Mouse (Mus musculus) lung, postnatal 14 days (tissue): ENCODE data around the gene Olfr239.
"Not testable (repeated sequence)": the region's sequence is repeated elsewhere in the genome, so short reads cannot be mapped to it uniquely, and the experiment has no call there.

Source experiments
- DNase-seq: peaks from one replicate; pipeline ENCODE4 v3.0.0; 2021

Olfr239 gene

DNA sequence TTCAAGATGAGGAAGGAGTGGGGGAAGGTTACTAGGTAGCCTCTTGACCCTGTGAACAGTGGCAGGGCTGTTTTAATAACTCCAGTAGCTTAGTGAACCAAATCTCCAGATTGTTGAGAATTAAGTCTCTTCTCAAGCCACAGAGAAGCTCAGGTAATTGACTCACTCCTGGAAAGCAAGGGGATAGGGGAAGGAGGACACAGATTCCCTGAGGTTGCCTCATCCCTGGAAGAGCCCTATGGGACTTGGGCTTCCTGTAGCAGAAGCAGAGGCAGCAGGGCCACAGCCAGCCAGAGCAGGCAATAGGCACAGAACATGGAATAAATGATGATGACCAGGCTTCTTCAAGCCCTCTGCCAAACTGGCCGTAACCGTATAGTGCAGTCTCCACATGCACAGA is at the start of gene Olfr239:
Olfr239 (plus strand) TSS at position 301 of the 400 bp plus-strand sequence.
- DNase-seq, result not testable (repeated sequence)

DNA sequence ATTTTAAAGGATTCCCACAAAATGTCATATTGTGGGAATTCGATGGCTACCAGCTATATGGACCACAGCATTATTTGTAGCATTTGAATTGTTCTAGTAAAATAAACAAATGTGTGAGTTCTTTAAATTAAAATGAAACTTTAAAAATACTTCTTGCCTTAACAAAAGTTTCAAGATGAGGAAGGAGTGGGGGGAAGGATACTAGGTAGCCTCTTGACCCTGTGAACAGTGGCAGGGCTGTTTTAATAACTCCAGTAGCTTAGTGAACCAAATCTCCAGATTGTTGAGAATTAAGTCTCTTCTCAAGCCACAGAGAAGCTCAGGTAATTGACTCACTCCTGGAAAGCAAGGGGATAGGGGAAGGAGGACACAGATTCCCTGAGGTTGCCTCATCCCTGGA is 23.0 kb upstream of the Olfr239 start, which contains the start of gene Olfr55:
Olfr55 (plus strand) TSS at position 301 of the 400 bp plus-strand sequence.
- DNase-seq, result not testable (repeated sequence)

DNA sequence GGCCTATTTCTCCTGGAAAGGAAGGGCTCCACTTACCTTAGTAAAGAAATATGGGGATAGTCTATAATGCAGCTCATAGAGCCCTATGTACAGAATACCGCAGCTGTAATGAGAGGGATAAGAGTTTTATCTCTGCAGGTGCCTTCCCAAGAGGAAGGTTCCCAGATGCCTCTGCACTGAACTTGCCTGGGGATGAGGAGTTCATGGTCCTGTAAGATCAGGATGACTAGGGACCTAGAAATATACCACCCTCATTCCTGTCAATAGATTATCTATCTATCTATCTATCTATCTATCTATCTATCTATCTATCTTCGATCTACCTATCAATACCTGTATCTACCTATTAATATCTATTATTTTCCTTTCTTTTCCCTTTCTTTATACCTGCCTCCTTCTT is 30.5 kb downstream of the Olfr239 start, which contains the start of gene Olfr1564:
Olfr1564 (minus strand) TSS at position 101 of the 400 bp plus-strand sequence.
- no peak for DNase-seq

DNA sequence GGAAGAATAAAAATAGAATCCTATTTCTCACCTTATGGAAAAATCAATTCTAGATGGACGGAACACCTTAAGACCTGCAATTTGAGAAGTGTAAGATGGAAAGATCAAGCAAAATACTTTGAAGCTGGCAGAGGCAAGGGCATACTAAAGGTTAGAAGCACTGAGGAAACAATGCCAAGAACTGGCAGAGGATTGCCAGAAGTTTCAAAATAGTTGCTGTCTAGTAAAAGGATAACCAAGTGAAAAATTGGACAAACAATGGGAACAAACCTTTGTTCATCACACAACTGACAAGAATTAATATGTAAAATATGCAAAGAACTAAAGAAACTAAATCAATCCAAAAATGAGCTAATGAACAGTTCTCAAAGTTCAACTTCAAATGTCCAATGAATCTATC is 45.5 kb downstream of the Olfr239 start:
- not testable (repeated sequence) for DNase-seq
